Mouse (Mus musculus) adrenal gland, adult 18-20 months (tissue): ENCODE results near the gene Slc30a9. TPM values are rescaled to one million over a fixed set of nuclear protein-coding genes. Genes with fewer than 3 reads are reported as not detected.

Experiments
- DNase-seq, 2 experiments: peaks; one replicate each; pipeline ENCODE4 v3.0.0; 2021 to 2022; ENCODE audit warnings: low spot score in 2 of 2
- long read RNA-seq, 2 experiments: library from polyadenylated mRNA; stranded (forward); transcript quantifications; one replicate each; pipeline ENCODE4 v2.0.0; 2021
- total RNA-seq, 2 experiments: library from RNA; stranded (reverse); gene quantifications; 1 replicate in 1 of 2; 2 replicates in 1 of 2; pipeline ENCODE4 v1.2.3; 2021

Gene Slc30a9
- 100 to 1,000 TPM; 122 to 139 TPM for total RNA-seq
- long read RNA-seq, experiment 1, full-length matches to known transcripts: 107 of 122 reads
- long read RNA-seq, experiment 1, partial matches to known transcripts: 4 of 122 reads
- long read RNA-seq, experiment 1, other reads (novel, unspliced or antisense): 11 of 122 reads
- long read RNA-seq, experiment 2, full-length matches to known transcripts: 382 of 438 reads
- long read RNA-seq, experiment 2, partial matches to known transcripts: 27 of 438 reads
- long read RNA-seq, experiment 2, other reads (novel, unspliced or antisense): 29 of 438 reads

DNA sequence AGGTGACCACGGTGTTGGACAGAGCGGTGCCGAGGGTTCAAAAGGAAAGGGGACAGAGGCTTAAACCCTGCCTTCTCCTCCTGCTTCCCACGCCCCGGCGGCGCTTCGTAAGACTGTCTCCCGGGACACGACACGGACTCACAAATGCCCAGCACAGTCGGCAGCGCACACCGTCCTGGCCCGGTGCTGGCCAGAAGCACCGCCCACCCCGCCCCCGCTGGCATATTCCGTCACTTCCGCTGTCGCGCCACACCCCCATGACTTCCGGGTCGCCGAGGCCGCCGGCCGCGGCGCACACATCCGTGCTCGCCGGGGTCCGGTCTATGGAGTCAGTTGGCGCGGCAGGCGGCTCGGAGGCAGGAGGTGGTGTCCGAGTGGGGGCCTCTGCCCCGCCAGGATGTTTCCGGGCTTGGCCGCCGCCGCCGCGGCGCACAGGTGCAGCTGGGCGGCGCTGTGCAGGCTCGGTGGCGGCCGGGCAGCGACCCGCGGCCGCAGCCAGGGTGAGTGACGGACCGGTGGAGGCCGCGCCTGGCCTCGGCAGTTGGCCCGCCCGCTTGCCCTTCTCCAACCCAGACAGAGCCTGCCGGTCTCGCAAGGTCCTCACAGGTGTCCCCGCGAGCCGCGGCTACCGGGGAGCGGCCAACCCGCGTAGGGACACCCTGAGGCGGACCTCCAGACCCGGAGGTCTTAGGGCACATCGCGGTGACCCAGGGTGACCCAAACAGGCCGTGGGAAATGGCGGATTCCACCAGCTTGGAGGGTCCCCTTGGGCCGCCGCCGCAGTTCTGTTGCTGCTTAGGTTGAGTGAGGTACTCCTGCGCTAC lies at the start of gene Slc30a9:
Gene Slc30a9 (plus strand): TSS at position 258 of the 824 bp plus-strand sequence.
- peak; percentile 94 to 95 for DNase-seq

DNA sequence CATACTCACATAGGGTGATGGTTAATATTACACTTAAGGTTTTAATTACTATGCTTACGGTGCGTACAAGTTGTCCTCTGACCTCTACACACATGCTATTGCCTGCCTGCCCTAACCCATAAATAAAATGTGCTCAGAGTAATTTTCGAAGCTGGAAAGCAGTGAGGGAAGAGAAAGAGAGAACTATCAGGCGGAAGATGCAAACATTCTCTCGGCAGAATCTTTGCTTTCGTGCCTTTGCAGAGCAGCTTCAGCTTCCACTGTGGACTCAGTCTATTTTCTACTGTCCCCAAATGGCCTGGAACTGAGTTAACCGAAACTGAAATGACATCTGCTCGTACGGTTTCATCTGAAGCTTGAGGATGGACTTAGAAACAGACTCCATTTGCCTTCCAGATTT lies 48.3 kb upstream of the Slc30a9 start:
- DNase-seq: no peak

DNA sequence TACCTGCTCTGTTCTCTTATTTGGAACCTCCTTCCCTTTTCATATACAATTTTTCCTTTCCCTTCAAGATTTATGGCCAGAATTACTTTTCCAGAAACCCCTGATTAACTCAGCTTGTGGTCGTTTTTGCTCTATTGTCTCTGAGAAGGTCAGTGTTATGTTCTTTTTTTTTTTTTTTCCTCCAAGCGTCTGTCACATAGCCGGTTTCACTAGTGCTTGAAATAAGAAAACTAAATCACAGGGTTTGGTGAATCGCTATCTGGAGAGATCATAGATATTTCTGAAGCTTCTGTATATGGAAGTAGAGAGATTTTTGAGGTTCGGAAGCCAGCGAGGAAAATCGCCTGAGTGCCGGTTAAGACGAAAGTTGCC lies 46.6 kb upstream of the Slc30a9 start:
- no peak for DNase-seq

DNA sequence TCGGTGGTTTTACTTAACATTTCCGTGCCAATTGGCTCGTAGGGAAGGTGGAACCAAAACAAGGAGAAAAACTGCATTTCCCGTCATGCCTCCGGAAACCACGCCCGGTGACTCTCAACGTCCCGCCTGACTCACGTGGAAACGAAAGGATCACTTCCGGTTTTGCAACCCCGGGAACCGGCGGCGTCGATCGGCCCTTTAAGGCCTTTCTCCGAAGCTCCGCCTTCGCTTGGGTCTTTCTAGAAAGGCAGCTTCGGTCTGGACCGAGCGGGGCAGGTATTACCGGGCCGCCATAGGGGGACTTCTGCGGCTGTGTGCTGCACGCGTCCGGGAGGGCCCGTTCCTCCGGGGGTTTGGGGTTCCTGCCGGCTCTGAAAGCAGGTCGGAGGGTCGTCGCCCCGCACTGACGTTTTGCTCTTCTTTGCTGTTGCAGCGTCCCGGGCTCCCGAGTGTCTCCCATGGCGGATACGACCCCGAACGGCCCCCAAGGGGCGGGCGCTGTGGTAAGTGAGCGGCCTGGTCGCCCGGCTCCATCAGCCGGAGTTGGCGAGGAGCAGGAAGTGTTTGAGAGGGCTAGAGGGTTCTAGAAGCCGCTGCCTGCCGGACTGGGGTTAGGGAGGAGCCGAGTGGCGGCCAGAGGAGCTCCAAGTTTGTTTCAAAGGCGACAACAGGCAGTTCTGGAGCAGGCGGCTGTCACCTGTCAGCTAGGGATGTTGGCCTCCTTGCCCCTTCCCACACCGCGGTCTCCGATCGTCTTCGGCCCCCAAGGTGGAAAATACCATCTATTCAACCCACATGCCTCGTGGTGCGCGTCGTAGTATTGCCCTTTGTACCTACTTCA lies 46.0 kb upstream of the Slc30a9 start, which contains the start of gene Tmem33:
Gene Tmem33 (plus strand): TSS at position 35 of the 841 bp plus-strand sequence.
- DNase-seq: peak; percentile 81 to 85

DNA sequence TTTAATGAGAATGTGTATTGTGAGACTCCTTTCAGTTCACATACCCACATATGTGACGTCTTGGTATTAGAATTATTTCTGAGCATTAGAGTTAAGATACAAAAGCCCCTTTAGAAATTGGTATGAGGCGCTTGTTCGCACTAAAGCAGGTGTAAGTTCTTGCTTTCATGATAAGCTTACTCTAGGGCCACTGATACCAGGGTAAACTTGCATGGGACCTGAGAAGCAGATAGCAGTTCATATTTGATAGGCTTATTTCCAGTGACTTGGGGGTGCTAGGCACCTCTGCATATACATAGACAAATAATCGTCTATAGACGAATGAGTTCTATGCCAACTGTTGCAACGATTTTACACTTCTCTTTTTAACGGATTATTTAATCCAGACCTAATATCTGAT lies 43.8 kb upstream of the Slc30a9 start:
- DNase-seq: no peak

DNA sequence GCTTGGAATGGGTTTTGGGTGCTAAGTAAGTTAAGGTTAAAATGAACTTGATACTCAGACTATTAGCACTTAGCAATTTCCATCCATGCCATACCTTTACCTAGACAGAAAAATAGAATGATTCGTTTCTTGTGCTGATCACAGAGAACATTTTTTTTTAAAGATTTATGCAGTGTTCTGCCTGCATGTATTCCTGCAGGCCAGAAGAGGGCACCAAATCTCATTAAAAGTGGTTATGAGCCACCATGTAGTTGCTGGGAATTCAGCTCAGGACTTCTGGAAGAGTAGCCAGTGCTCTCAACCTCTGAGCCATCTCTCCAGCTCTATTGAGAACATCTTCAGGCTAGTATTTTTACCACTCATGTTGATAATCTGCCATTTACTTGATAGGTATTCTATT lies 40.6 kb upstream of the Slc30a9 start:
- DNase-seq: no peak

DNA sequence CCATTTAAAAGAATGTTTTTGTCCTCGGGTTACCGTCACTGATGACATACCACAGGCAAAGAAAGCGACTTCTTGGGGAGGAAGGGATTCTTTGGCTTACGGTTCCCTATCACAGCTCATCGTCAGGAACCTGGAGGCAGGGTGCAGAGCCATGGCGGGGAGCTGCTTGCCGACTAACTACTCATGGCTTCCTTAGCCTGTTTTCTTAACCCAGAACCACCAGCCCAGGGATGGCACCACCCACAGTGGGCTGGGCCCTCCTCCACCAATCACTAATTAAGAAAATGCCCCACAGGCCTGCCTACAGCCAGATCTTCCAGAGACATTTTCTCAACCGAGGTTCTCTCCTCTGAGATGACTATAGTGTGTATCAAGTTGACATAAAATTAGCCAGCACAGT lies 37.4 kb upstream of the Slc30a9 start:
- no peak for DNase-seq

DNA sequence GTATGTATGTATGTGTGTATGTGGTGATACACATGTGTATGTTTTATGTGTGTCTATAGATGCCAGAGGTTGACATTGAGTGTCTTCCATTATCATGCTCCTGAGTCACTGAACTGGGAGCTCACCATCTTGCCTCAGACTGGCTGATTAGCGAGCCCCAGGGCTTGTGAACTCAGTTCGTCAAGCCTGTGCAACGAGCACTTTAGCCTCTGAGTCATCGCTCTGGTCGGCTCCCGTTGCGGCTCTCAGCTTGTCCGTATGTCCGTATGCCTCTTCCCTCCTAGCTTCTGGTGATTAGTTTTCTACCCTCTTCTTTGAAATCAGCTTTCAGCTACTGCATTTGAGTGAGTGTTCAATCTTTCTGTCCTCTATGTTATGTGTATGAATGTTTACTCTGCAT lies 27.3 kb upstream of the Slc30a9 start:
- DNase-seq: no peak

DNA sequence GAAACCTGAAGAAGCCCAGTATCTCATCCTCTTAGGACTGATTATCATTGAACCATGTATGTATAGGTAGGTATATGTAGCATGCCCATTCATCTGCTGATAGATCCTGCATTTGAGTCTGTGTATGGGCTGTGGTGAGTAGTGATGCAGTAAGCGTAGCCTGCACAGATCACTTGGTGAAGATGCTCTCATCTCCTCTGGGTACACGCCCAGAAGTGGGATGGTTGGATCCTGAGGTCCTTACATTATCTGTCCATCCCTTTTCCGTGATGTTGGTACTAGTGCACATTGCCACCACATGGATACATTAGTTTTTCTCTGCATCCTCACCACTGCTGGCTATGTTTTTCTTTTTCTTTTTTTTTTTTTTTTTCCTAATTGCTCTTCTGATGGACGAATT lies 26.9 kb upstream of the Slc30a9 start:
- no peak for DNase-seq

DNA sequence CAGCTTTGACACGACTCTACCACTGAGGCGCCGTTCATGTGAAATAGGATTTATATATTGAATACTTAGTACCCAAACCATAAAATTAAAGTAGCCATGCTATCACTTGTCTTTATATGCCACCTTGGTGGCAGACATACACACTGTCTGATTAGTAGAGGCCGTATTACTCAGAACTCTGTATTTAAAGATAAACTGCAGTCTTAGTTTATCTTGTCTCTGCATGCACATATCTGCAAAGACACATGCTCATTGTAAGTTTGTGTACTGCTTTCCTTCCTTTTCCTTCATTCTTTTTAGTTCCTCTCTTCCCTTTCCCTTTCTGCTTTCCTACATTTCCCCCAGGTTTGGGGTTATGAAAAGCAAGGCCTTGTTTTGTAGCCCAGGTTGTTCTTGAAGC lies 26.4 kb upstream of the Slc30a9 start:
- no peak for DNase-seq

DNA sequence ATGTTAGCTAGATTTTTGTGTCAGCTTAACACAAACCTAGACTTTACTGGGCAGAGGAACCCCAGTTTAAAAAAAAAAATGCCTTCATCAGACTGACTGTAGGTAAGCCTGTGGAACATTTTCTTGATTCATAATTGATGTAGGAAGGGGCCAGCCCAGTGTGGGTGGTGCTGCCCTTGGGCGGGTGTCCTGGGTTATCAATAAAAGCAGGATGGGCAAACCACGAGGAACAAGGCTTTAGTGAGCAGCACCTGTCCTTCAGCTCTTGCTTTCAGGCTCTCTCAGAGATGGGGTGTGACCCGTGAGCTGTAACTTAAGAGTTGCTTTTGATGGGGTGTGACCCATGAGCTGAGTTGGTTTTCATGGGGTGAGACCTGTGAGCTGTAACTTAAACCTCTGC lies 11.7 kb upstream of the Slc30a9 start:
- no peak for DNase-seq

DNA sequence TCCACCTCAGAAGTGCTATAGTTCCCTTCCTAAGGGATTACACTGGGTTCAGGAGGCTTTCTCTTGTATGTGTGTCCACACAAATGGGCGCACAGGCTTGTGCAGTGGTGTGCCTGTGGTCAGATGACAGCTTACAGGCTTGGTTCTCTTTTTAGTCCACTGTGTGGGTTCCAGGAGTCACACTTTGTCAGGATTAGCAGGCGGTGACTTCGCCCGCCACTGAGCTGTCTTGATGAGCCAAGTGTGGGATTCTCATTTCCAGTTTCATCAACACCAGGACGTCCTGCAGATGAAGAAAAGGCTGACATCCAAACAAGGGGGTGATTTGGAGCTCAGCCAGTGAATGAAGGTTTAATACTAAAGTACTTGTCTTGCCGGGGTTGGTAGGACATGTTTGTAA lies 11.1 kb upstream of the Slc30a9 start:
- DNase-seq: no peak

DNA sequence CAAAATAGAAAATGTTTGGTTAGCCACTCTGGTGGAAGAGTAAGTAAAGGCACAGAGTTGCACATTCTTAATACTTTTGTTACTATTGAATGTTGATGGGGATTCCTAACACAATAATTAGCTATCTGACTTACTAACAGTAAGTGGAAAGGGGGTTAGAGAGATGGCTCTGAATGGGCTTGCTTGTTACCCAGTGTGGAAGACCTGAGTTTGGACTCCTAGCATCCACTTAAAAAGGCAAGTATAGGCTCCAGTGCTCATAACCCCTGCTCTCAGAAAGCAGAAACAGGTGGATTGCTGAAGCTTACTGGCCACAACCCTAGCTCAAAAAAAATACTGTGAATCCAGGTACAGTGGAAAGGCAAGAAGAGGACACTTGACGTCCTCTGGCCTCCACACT lies 10.6 kb upstream of the Slc30a9 start:
- DNase-seq: no peak

DNA sequence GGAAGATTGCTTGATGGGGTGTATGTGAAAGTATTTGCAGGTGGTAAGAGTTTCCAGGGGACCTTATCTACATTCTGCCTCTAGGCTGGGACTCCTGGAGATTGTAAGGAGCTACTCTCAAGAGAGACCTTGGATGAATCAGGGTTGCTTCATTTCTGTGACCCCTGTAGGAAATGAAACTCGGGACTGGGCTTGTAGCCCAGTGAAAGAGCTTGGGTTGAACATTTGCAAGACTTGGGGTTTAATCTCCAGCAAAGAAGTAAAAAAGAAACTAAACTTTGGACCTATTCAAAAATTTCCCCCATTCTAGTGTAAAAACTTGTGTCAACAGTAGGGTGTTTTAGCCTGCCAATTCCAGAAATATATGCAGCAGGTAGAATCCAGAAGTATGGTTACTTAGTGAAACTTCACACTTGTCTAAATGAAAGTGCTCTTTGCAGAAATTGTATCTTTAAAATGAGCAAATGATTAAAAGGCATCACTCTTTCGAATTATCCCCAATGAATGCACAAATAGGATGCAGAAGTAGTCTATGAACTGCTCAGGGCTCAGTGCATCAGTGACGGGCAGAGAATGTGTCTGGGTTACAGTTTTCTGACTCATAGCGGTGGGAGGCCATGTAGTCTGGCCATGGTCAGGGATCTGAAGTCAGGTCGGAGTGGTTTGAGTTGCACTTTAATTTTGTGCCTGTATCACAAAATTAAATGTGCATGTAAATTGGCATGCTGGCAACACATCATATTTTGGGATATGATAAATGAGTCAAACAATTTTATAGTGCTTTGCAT lies 9.5 kb upstream of the Slc30a9 start:
- no peak for DNase-seq

DNA sequence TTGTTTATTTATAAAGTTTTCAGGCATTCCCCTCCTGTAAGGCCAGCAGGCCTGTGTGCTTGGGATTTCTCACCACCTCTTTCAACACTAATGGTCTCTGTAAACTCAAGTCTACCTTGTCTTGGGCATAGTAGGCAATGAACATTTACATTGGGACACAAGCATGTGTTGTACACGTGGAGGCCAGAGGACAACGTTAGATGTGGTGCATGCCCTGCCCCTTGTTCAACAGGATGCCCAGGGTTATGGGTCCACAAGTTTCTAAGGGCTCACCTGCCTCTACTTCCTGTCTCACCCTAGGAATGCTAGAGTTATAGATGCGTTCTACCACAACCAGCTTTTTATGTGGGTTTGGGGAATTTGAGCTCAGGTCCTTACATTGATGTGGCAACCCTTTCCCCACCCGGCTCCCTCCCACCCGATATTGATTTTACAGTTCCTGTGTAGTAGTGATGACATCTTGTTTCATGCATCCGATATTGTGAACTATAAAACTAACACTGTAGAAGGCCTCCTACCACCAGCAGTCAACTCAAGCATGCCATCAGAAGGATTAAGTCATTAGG lies 6.8 kb upstream of the Slc30a9 start:
- DNase-seq: no peak

DNA sequence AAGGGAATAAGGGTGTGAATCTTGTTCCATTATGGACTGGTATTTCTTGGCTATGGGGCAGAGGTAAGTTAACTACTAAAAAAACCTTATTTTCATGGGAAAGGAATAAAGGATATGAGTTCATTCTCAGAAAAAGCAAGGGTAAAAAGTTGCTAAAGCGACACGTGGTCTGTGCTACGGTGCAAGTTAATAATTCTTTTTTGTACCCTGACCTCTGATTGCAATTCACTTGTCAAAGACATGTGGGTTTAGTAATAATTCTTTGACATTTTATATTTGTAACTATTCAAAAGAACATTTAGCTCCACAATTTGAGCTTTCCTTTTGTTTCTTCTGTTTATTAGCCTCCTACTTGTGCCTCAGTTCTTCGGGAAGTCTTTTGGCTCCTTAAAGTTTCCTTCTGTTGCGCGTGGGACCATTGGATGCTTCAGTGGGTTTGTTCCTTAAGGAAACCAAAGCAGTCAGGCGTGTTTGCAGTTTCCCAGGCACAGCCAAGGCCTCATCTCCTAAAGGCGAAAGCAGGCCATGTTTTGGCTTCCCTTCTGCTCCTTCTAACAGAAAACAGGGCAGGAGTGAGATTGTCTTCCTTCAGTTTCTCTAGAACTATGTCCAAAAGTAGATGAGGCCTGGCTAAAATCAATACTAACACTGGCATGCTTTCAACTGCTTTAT lies 5.7 kb upstream of the Slc30a9 start:
- DNase-seq: no peak

DNA sequence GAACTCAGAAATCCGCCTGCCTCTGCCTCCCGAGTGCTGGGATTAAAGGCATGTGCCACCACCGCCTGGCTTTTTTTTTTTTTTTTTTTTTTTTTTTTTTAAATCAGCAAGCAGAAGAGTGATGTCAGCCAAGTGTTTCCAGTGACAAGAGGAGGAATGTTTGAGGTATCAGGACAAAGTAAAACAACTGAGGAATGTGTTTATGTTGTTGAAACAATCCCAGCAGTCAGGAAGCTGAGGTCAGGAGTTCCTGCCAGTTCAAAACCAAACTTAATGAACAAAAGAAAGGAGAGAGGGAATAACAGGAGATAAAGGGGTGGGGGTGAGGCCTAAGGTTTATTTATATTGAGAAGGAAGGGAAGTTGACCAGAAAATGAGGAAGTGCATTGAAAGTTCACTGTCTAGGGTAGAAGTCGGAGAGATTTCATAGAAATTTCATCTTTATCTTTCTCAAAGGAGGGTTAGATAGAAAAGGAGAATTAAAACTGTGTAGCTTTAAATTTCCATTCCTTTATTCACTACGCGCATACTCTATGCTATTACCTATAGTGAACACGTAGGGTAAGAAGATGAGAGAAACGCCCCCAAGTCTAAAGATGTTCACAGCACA lies 4.9 kb upstream of the Slc30a9 start:
- DNase-seq: no peak

DNA sequence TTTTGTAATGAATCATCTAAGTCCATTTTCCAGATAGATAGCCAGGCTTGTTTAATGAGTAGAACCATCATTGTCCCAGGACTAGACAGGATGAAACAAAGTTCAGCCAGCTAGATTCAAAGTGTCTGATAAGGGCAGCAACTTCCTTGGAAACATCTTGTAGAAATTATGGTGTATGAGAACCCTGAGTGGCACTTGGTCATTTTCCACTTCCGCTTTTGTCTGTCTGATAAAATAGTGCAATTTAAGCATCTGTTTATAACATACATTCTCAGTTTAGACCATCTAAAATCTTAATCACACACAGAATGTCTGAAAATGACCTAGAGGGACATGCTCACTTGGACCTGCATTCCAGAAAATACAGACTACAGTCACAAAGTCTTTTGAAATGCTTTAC lies 2.9 kb upstream of the Slc30a9 start:
- DNase-seq: no peak

DNA sequence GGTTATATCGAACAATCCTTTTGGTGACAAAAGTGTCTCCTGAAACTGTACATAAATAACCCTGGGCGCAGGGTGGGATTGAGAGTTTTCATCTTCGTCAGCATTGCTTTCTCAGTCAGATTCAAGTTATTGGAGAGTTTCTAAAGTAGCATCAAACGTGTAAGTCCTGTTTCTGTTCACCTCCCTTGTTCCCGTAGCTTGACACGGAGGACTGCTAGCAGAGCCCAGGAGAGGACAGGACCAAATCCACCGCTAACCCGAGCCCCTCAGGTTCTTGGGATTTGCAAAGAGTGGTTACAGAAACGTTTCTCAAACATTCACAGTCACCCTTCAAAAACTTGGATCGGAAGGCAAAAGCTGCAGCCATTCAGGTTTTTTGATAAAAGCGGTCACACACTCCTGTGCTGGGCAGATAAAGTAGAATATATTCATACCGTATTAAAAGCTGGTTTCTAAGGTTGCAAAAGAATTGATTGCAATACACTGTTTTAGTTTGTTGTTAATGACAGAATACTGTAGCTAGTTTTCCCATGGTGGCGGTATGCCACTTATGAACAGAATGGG lies 986 bp downstream of the Slc30a9 start:
- DNase-seq: no peak
